Mouse (Mus musculus) forebrain, embryonic 11.5 days (tissue): Measurements from ENCODE around the gene Brms1. TPM values are rescaled to one million over a fixed set of nuclear protein-coding genes. Genes with fewer than 3 reads are reported as not detected.
"Not testable (repeated sequence)": the region's sequence is repeated elsewhere in the genome, so short reads cannot be mapped to it uniquely, and the experiment has no call there.

Experiments
- ATAC-seq: fragments of 200-750 bp; cut with Nextera tagmentation; replicated peaks from 2 replicates; pipeline ENCODE4 v1.8.0; 2017; ENCODE audit warnings: moderate TSS enrichment; ENCODE audit not compliant: low FRiP score
- DNase-seq: peaks from one replicate; pipeline ENCODE4 v3.0.0-alpha.2; 2017; ENCODE audit warnings: low spot score
- H3K27ac ChIP-seq: fragments of 300-500 bp; sonication (generic); 2 replicates; pipeline ENCODE4 v1.5.1; 2014; ENCODE audit warnings: low read depth, low read length
- H3K27me3 ChIP-seq: fragments of 300-500 bp; sonication (generic); 2 replicates; pipeline ENCODE4 v1.6.1; 2014; ENCODE audit warnings: mild to moderate bottlenecking, low read length, mixed read lengths; ENCODE audit not compliant: control insufficient read depth, insufficient read depth
- H3K36me3 ChIP-seq: fragments of 300-500 bp; sonication (generic); 2 replicates; pipeline ENCODE4 v1.6.1; 2014; ENCODE audit warnings: mild to moderate bottlenecking, low read length, moderate library complexity, mixed read lengths; ENCODE audit not compliant: control insufficient read depth, insufficient read depth
- H3K4me1 ChIP-seq: fragments of 300-500 bp; sonication (generic); replicated peaks from 2 replicates; pipeline ENCODE4 v1.6.1; 2014; ENCODE audit warnings: low read length, mixed read lengths; ENCODE audit not compliant: control insufficient read depth, insufficient read depth
- H3K4me2 ChIP-seq: fragments of 300-500 bp; sonication (generic); 2 replicates; pipeline ENCODE4 v1.6.1; 2014; ENCODE audit warnings: low read depth, mild to moderate bottlenecking, low read length, moderate library complexity, mixed read lengths; ENCODE audit not compliant: severe bottlenecking
- H3K4me3 ChIP-seq: fragments of 300-500 bp; sonication (generic); 2 replicates; pipeline ENCODE4 v1.5.1; 2014; ENCODE audit warnings: low read depth, low read length
- H3K9ac ChIP-seq: fragments of 300-500 bp; sonication (generic); 2 replicates; pipeline ENCODE4 v1.6.1; 2014; ENCODE audit warnings: low read length
- H3K9me3 ChIP-seq: fragments of 300-500 bp; sonication (generic); 2 replicates; pipeline ENCODE4 v1.6.1; 2016; ENCODE audit warnings: low read length, mixed read lengths; ENCODE audit not compliant: control insufficient read depth
- WGBS: fragments of 180-500 bp; shearing (Covaris S2); extraction: QIAGEN DNeasy Blood & Tissue Kit; methylation state at CpG from one replicate; pipeline ENCODE4 v1.1.7; 2014; 5-methylcytosine and 5-hydroxymethylcytosine counted together
- polyA plus RNA-seq: library from polyadenylated mRNA; unstranded; fragments of >200 nt; fragmentation: Nextera tagmentation; extraction: Ambion mirVana; gene quantifications from 2 replicates; pipeline ENCODE4 v1.2.1, GENCODE M21; 2014

Gene Brms1
- polyA plus RNA-seq: 58.4 and 62.6 TPM in 2 replicates

GRCm38 (mm10) chr19:5040862-5041523, at the start of gene Brms1:
TSS of gene Brms1 (plus strand) at chr19:5041354.
- Histone ChIP-seq H3K4me2 (peak within 1 kb of the TSS; percentile 99), H3K4me3 (peak within 1 kb of the TSS; percentile 65), H3K9ac (peak within 1 kb of the TSS; percentile 65), H3K9me3 (no peaks in the 10 kb centered on the region), H3K4me1 (peaks cover 16% of the 10 kb centered on the region; the same call in 1 of the 2 replicates), H3K36me3 (no peaks in the 10 kb centered on the region; the same call in 1 of the 2 replicates), H3K27ac (peak within 1 kb of the TSS; percentile 37; the same call in 1 of the 2 replicates), H3K27me3 (no peaks in the 10 kb centered on the region)
- DNase-seq: peak; percentile 96
- ATAC-seq: peak; percentile 77
- WGBS: 9% methylated on average over 40 of the region's 40 CpGs

- DNase-seq: peak; percentile 69
- 19% methylated on average over 8 of the region's 8 CpGs for WGBS
- peaks cover 28% of the 10 kb centered on the region for H3K27me3 ChIP-seq
- no peaks in the 10 kb centered on the region for H3K9me3 ChIP-seq
- no peak overlapping the region for H3K4me3 ChIP-seq
- H3K9ac ChIP-seq: no peak overlapping the region
- no peaks in the 10 kb centered on the region for H3K4me1 ChIP-seq
- no peak for ATAC-seq
- no peak overlapping the region for H3K27ac ChIP-seq
- no peaks in the 10 kb centered on the region for H3K36me3 ChIP-seq
- no peak overlapping the region for H3K4me2 ChIP-seq
Observed at GRCm38 (mm10) chr19:4992371-4992770, 48.8 kb upstream of the Brms1 start.

- no peaks in the 10 kb centered on the region for H3K36me3 ChIP-seq
- no peaks in the 10 kb centered on the region for H3K9me3 ChIP-seq
- no peak for ATAC-seq
- H3K4me3 ChIP-seq: no peak overlapping the region
- H3K4me1 ChIP-seq: no peaks in the 10 kb centered on the region
- no peak overlapping the region for H3K4me2 ChIP-seq
- no peak overlapping the region for H3K9ac ChIP-seq
- no peak overlapping the region for H3K27ac ChIP-seq
- WGBS: 15% methylated on average over 9 of the region's 9 CpGs
- peak; percentile 49 for DNase-seq
- peaks cover 28% of the 10 kb centered on the region for H3K27me3 ChIP-seq
Observed at GRCm38 (mm10) chr19:4992904-4993303, 48.2 kb upstream of the Brms1 start.

GRCm38 (mm10) chr19:4994043-4994442, 47.1 kb upstream of the Brms1 start:
- 65% methylated on average over 5 of the region's 5 CpGs for WGBS
- H3K4me2 ChIP-seq: no peak overlapping the region
- H3K4me3 ChIP-seq: no peak overlapping the region
- H3K27ac ChIP-seq: no peak overlapping the region
- no peaks in the 10 kb centered on the region for H3K36me3 ChIP-seq
- H3K9me3 ChIP-seq: no peaks in the 10 kb centered on the region
- no peaks in the 10 kb centered on the region for H3K4me1 ChIP-seq
- DNase-seq: peak; percentile 4
- ATAC-seq: no peak
- no peak overlapping the region for H3K9ac ChIP-seq
- H3K27me3 ChIP-seq: peaks cover 24% of the 10 kb centered on the region

GRCm38 (mm10) chr19:4999445-5000140, 41.6 kb upstream of the Brms1 start:
- Histone ChIP-seq H3K27me3 (0 out of 2 replicates have a peak, but pooled peaks cover 2% of the 10 kb centered on the region), H3K4me2 (no peak overlapping the region), H3K4me3 (no peak overlapping the region), H3K27ac (no peak overlapping the region), H3K4me1 (no peaks in the 10 kb centered on the region), H3K9me3 (no peaks in the 10 kb centered on the region), H3K9ac (no peak overlapping the region), H3K36me3 (no peaks in the 10 kb centered on the region)
- ATAC-seq (no peak), DNase-seq (no peak)
- 69% methylated on average over 6 of the region's 6 CpGs for WGBS

- ATAC-seq (peak; percentile 95), DNase-seq (peak; percentile 92)
- Histone ChIP-seq H3K36me3 (no peaks in the 10 kb centered on the region), H3K9me3 (no peaks in the 10 kb centered on the region), H3K4me2 (peak overlapping the region; percentile 63), H3K27me3 (0 out of 2 replicates have a peak, but pooled peaks cover 2% of the 10 kb centered on the region), H3K4me1 (no peaks in the 10 kb centered on the region), H3K9ac (peak overlapping the region; percentile 49), H3K4me3 (peak overlapping the region; percentile 29), H3K27ac (peak overlapping the region; percentile 55; the same call in 1 of the 2 replicates)
- under 1% methylated on average over 39 of the region's 39 CpGs for WGBS
Observed at GRCm38 (mm10) chr19:5001666-5002406, 39.3 kb upstream of the Brms1 start.

- ATAC-seq, H3K9me3 ChIP-seq, H3K4me1 ChIP-seq, H3K36me3 ChIP-seq, DNase-seq, H3K4me2 ChIP-seq, H3K9ac ChIP-seq, H3K27ac ChIP-seq, H3K4me3 ChIP-seq, H3K27me3 ChIP-seq: not testable (repeated sequence)
- WGBS: 65% methylated on average over 2 of the region's 2 CpGs
Observed at GRCm38 (mm10) chr19:5003644-5004043, 37.5 kb upstream of the Brms1 start.

GRCm38 (mm10) chr19:5004925-5005324, 36.2 kb upstream of the Brms1 start:
- WGBS: 67% methylated on average over 4 of the region's 4 CpGs
- no peak overlapping the region for H3K4me2 ChIP-seq
- no peaks in the 10 kb centered on the region for H3K27me3 ChIP-seq
- DNase-seq (no peak), ATAC-seq (no peak)
- H3K9ac ChIP-seq: no peak overlapping the region
- no peak overlapping the region for H3K4me3 ChIP-seq
- H3K4me1 ChIP-seq: no peaks in the 10 kb centered on the region
- no peak overlapping the region for H3K27ac ChIP-seq
- H3K36me3 ChIP-seq: no peaks in the 10 kb centered on the region
- no peaks in the 10 kb centered on the region for H3K9me3 ChIP-seq
